Mouse (Mus musculus): ENCODE measurements around the gene Mad1l1.

Mad1l1 gene

DNA sequence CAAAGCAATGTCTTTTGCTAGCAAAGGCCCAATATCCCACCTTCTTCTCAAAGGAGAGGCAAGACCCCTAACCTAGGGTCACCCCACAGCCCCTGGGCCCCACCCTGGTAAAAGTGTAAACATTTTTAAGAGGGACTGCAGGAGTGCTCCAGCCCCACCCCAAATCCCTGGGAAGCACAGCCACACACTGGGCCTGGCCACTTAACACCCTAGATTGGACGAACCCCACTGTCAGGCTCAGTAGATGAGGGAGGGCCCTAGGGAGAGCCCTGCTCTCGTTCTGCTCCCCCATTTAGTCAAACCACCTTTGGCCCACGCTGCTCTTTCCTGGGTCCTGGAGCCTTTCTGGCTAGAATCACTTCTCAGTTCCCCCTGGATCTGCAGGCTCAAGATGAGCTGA is 145.0 kb downstream of the Mad1l1 start:
- no peak for DNase-seq (ENCODE audit: low spot score)

GRCm38 (mm10) chr5:140174814-140175490 is 146.4 kb downstream of the Mad1l1 start:
- DNase-seq (ENCODE audit: low spot score) = no peak

GRCm38 (mm10) chr5:140174066-140174465 is 147.3 kb downstream of the Mad1l1 start:
- DNase-seq (ENCODE audit: low spot score) = no peak

DNA sequence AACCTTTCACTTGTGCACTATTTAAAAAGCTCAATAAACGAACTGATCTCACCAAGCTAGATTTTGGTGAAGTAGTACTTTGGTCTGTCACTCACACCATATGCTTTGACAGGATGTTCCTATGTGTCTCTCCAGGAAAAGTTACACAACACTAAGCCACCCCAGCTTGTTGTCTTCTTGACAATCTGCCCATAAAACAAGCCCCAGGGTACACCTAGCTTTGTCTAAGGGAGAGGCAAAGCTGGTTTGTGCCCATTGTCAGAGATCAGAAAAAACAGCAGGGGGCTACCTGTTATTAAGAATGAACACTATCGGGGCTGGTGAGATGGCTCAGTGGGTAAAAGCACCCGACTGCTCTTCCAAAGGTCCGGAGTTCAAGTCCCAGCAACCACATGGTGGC is 148.2 kb downstream of the Mad1l1 start:
- DNase-seq (ENCODE audit: low spot score) = no peak

- DNase-seq (ENCODE audit: low spot score) = no peak
These were observed 149.6 kb downstream of the Mad1l1 start for GRCm38 (mm10) chr5:140171710-140172109.

- DNase-seq (ENCODE audit: low spot score) = no peak
These were observed 153.8 kb downstream of the Mad1l1 start for GRCm38 (mm10) chr5:140167531-140167930.

- peak; percentile 20 for DNase-seq (ENCODE audit: low spot score)
These were observed 154.3 kb downstream of the Mad1l1 start for GRCm38 (mm10) chr5:140167080-140167479.

DNA sequence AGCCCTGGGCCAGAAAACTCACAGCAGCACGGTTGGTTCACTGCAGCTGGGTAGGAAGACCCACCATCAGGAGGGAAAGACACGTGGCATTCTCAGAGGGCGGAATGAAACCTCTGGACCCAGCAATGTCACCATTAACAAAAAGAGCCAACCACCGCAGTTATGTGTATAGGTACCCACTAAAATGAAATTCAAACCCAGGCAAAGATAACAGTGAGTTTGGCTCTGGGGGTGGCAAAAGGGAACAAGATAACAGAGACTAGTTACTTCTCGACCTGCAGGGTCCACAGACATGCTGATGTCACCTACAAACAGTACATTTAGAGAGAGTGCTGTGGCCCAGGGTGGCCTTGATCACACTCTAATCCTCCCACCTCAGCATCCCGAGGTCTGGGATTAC is 157.4 kb downstream of the Mad1l1 start:
- no peak for DNase-seq (ENCODE audit: low spot score)

- no peak for DNase-seq (ENCODE audit: low spot score)
These were observed 159.1 kb downstream of the Mad1l1 start for GRCm38 (mm10) chr5:140162071-140162845.

DNA sequence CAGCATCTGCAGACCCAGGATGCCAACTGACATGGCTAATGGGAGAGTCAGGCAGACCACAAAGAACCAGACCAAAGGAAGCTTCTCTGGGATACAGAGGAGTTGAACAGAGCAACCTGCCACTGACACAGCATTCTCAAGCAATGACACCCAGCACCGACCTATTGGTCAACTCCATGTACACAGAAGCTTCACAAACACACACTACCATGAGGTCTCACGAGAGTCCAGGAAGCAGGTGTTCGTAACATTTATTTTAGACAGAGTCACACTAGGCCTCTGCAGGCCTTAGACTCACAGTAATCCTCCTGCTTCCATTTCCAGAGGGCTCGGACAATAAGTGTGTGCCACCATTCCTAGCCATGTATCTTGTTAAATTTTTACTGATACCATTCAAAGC is 162.3 kb downstream of the Mad1l1 start:
- DNase-seq (ENCODE audit: low spot score) = no peak

DNA sequence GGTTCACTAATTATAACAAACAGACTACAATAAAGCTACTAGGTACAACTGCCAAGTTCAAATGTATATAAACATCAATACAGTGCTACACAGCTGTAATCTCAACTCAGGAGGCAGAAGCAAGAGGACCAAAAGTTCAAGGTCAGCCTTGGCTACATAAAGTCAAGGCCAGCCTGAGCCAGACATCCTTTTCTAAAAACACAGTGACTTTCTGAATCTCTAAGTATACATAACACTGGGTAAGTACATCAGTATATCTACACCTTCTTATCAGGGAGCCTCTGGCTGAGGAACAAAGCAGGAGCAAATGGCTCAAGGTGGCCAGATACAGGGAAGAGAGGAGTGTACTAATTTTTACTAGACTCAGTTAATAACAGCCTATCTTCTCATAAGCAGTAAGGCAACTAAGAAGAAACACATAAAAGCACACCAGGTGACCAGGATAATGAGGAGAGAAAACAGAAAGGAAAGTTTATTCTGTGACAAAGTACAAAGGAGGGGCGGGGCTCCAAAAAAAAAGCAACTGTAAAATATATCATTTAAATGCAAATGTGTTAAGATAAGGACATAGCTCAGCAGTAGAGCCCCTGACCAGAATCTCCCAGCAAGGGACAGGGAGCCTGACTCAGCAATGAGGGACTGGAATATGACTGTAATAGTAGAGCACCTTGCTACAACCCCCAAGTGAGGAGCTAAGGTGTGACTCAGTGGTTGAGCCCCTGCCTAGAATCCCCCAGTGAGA is 163.3 kb downstream of the Mad1l1 start:
- DNase-seq (ENCODE audit: low spot score) = no peak

- no peak for DNase-seq (ENCODE audit: low spot score)
These were observed 167.2 kb downstream of the Mad1l1 start for GRCm38 (mm10) chr5:140154166-140154565.

GRCm38 (mm10) chr5:140151871-140152270 is 169.5 kb downstream of the Mad1l1 start:
- no peak for DNase-seq (ENCODE audit: low spot score)

DNA sequence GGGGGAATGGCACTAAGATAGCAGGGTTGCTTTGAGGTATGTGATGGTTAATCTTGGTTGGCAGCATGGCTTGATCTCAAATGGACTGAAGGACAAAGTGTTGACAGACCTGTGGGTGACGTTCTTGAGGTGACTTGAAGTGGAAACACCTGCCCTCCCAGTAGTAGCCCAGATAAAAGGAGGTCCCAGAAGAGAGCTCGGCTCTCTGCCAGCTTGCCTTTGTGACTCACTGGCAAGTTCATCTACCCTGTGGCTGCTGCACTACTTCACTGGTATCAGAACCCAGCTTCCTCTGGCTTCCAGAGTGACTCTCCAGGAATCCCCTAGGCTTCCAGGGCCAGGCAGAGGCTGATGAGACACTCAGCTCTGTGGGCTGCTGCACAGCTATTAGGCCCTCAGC is 170.2 kb downstream of the Mad1l1 start:
- no peak for DNase-seq (ENCODE audit: low spot score)

DNA sequence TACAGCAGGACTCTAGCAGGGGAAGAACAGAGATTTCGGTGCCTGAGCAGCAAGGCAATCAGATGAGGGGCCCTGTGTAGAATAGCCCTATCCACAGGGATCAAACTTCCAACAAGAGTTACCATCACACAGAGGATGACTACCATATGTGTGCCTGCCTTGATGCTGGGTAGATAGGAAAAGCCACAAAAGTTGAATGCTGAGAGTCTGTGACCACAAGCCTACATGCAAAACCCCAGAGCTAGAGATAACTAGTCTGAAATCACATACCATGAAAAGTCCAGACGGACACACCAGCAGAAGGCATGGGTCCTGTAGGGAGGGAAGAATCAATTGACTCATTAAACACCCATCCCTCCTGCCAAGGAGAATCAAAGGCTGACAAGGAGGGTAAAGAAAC is 170.7 kb downstream of the Mad1l1 start:
- no peak for DNase-seq (ENCODE audit: low spot score)

DNA sequence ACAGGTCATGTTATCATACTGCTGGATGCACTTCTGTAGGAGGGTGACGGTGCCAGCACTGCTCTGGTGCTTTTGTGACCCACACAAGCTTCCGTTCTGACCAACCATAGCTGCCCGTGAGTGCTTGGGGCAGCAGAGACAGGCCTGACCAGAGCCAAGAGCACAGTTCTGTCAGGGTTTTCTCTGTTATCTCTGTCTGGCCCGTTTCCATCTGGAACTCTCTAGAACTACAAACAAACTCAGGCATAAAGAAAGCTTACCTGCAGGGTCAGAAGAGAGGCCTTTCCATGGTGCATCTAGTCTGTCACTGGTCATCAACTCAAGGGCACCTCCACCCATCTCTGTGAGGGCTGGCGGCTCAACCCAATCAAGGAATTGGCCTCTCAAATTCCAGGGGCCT is 171.2 kb downstream of the Mad1l1 start:
- DNase-seq (ENCODE audit: low spot score) = no peak

DNA sequence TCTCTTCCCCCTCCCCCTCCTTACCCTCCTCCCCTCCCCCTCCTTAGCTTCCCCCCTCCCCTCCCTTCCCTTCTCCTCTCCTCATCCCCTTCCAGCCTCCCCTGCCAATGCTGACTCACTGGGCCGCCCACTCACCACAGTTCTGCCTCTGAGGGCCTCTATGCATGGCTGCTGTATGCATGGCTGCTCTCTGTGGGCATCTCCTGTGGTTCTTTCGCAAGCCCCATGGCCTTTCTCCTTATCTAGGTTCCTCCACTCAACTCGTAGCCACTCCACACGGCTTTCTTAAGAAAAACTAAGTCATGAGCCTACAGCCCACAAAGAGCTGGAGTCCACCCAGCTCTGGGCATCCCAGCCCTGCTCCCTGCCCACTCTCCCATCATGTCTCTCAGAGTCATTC is 172.1 kb downstream of the Mad1l1 start:
- no peak for DNase-seq (ENCODE audit: low spot score)

- no peak for DNase-seq (ENCODE audit: low spot score)
These were observed 177.8 kb downstream of the Mad1l1 start for GRCm38 (mm10) chr5:140143541-140143940.

DNA sequence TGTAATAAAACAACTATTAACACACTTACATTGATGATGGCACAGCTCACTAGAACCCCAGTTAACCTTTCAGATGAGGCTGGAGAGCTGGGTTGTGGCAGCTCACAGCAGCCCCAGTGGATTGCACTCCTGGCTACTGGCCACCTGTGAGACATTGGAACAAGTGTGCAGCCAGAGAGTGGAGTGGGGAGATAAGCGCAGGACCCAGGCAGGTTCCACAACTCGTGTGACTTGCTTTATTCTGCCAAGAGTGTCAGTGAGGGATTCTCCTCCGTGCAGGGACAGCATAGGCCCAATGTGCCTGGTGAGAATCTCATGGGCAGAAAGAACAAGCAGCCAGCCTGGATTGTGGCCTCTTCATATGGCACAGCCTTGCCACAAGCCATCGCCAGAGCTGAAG is 180.0 kb downstream of the Mad1l1 start:
- no peak for DNase-seq (ENCODE audit: low spot score)

DNA sequence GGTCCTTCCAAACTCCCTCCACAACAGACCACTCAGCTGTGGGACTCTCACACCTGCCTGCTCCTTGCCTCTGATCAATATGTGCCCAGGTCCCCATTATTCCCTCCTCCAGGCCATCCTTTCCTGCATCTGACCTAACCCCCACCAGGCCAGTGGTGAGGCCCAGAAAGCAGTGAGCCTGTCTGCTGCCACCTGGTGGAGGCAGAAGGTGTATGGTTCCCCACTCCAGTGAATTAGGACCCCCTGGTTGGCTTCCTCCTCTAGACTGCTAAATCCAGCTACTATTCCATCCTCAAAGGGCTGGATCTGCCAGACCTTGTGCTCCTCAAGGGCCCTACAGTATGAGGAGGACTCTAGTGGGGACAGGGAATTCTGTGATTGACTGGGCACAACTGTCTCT is 181.1 kb downstream of the Mad1l1 start:
- DNase-seq (ENCODE audit: low spot score) = peak; percentile 60

- peak; percentile 25 for DNase-seq (ENCODE audit: low spot score)
These were observed 185.4 kb downstream of the Mad1l1 start for GRCm38 (mm10) chr5:140135734-140136625.

DNA sequence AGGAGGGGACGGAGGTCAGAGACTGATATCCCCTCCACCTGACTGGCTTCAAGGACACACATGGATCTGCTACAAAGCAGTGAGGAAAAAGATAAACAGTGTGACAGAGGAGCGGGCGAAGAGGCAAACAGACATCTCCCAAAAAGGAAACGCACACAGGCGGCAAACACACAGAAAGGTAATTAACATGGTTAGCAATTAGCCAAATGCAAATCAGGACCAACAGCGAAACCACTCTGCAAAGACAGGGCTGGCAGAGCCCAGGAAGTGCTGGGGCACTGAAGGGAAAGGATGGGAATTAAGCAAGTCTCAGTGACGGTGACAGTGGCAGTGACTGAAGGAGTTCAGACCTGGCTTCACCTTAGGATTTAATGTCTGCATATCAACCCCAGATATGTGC is 187.3 kb downstream of the Mad1l1 start:
- DNase-seq (ENCODE audit: low spot score) = no peak

Data from MN1 (cell line).